Mouse (Mus musculus) myocyte (in vitro differentiated cells): ENCODE measurements around the gene Ptpn1. TPM values are rescaled to one million over a fixed set of nuclear protein-coding genes. Genes with fewer than 3 reads are reported as not detected.

Source experiments
- H3K27me3 ChIP-seq: one replicate; pipeline ENCODE4 v1.6.1; 2011; ENCODE audit not compliant: control insufficient read depth, insufficient read depth, insufficient read length
- H3K36me3 ChIP-seq: one replicate; pipeline ENCODE4 v1.6.1; 2011; ENCODE audit not compliant: control insufficient read depth, insufficient read depth
- H3K4me2 ChIP-seq: one replicate; pipeline ENCODE4 v1.6.1; 2011; ENCODE audit warnings: low read depth, control low read depth
- H3K4me3 ChIP-seq: one replicate; pipeline ENCODE4 v1.5.1; 2011; ENCODE audit warnings: mild to moderate bottlenecking, control low read depth, moderate library complexity
- H3K79me2 ChIP-seq: one replicate; pipeline ENCODE4 v1.6.1; 2011; ENCODE audit not compliant: control insufficient read depth, insufficient read depth
- H3ac ChIP-seq: one replicate; pipeline ENCODE4 v1.6.1; 2011; ENCODE audit not compliant: control insufficient read depth, insufficient read length
- CEBPB ChIP-seq: IDR thresholded peaks from 2 replicates; pipeline ENCODE4 v1.6.1; 2011; ENCODE audit warnings: mild to moderate bottlenecking, moderate library complexity; ENCODE audit not compliant: poor library complexity, insufficient read depth, severe bottlenecking
- E2F4 ChIP-seq: IDR thresholded peaks from one replicate; pipeline ENCODE4 v1.6.1; 2011; ENCODE audit warnings: mild to moderate bottlenecking, control low read depth, moderate library complexity; ENCODE audit not compliant: insufficient read depth
- MAX ChIP-seq: IDR thresholded peaks from one replicate; pipeline ENCODE4 v1.6.1; 2011; ENCODE audit warnings: low read depth, mild to moderate bottlenecking, control low read depth
- MYOD1 ChIP-seq, 3 experiments: IDR thresholded peaks; one replicate each; pipeline ENCODE4 v1.6.1; 2011; ENCODE audit warnings: control low read depth in 2 of 3, low read depth in 2 of 3, mild to moderate bottlenecking in 2 of 3, moderate library complexity in 1 of 3; ENCODE audit not compliant: insufficient read length in 2 of 3, control insufficient read depth in 1 of 3
- MYOG ChIP-seq, 3 experiments: IDR thresholded peaks; one replicate each; pipeline ENCODE4 v1.6.1; 2011; ENCODE audit warnings: control low read depth in 2 of 3, low read depth in 2 of 3, mild to moderate bottlenecking in 2 of 3; ENCODE audit not compliant: insufficient read length in 2 of 3, control insufficient read depth in 1 of 3, insufficient read depth in 1 of 3
- POLR2A ChIP-seq: IDR thresholded peaks from one replicate; pipeline ENCODE4 v1.6.1; 2011; ENCODE audit warnings: low read depth, mild to moderate bottlenecking, control low read depth, moderate library complexity; ENCODE audit not compliant: insufficient read length
- POLR2AphosphoS2 ChIP-seq: IDR thresholded peaks from one replicate; pipeline ENCODE4 v1.6.1; 2011; ENCODE audit warnings: low read depth, control low read depth; ENCODE audit not compliant: insufficient read length
- REST ChIP-seq: IDR thresholded peaks from one replicate; pipeline ENCODE4 v1.6.1; 2011; ENCODE audit warnings: mild to moderate bottlenecking, control low read depth, moderate library complexity; ENCODE audit not compliant: insufficient read depth, insufficient read length
- SRF ChIP-seq: IDR thresholded peaks from one replicate; pipeline ENCODE4 v1.6.1; 2011; ENCODE audit warnings: low read depth; ENCODE audit not compliant: control insufficient read depth, insufficient read length
- TCF12 ChIP-seq: IDR thresholded peaks from one replicate; pipeline ENCODE4 v1.6.1; 2011; ENCODE audit warnings: mild to moderate bottlenecking, control low read depth; ENCODE audit not compliant: poor library complexity, insufficient read depth, severe bottlenecking
- TCF3 ChIP-seq: IDR thresholded peaks from one replicate; pipeline ENCODE4 v1.6.1; 2011; ENCODE audit warnings: low read depth, control low read depth; ENCODE audit not compliant: insufficient read length
- USF1 ChIP-seq: IDR thresholded peaks from one replicate; pipeline ENCODE4 v1.6.1; 2011; ENCODE audit warnings: low read depth, mild to moderate bottlenecking, control low read depth, moderate library complexity
- polyA plus RNA-seq: library from polyadenylated mRNA; unstranded; fragments of >200 nt; fragmentation: generic; extraction: Trizol; gene quantifications from one replicate; pipeline ENCODE4 v1.2.1, GENCODE M21; 2012; ENCODE audit warnings: missing spikeins

Ptpn1 gene
- polyA plus RNA-seq, 1 experiment: 45.0 TPM

DNA sequence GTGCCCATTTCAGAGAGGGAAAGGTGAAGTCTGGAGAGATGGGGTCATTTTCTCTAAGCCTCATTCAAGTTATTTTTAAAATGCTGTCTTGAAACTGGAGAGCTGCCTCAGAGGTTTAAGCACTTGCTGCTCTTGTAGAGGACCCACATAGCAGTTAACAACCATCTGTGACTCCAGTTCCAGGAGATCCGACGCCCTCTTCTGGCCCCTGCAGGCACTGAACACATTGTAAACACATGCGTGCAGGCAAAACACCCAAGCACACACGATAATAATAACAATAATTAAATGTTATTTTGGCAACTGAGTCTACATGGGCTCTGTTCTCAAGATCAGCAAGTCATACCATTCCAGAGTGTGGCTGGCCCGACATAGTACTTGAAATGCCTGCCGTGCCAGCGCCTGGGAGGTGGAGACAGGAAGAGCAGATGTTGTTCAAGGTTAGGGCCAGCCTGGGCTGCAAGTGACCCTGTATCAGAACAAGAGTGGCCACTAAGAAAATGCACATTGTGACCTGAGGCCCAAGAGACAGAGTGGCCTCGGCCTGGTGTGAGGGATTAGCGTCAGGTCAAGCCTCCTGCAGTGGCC lies 29.6 kb upstream of the Ptpn1 start:
- Histone ChIP-seq H3ac (no peak overlapping the region), H3K4me2 (no peak overlapping the region), H3K4me3 (no peak overlapping the region), H3K27me3 (peaks cover 8% of the 10 kb centered on the region), H3K36me3 (no peaks in the 10 kb centered on the region), H3K79me2 (no peaks in the 10 kb centered on the region)
- TF ChIP-seq POLR2A (no peak), CEBPB (no peak), REST (no peak)

DNA sequence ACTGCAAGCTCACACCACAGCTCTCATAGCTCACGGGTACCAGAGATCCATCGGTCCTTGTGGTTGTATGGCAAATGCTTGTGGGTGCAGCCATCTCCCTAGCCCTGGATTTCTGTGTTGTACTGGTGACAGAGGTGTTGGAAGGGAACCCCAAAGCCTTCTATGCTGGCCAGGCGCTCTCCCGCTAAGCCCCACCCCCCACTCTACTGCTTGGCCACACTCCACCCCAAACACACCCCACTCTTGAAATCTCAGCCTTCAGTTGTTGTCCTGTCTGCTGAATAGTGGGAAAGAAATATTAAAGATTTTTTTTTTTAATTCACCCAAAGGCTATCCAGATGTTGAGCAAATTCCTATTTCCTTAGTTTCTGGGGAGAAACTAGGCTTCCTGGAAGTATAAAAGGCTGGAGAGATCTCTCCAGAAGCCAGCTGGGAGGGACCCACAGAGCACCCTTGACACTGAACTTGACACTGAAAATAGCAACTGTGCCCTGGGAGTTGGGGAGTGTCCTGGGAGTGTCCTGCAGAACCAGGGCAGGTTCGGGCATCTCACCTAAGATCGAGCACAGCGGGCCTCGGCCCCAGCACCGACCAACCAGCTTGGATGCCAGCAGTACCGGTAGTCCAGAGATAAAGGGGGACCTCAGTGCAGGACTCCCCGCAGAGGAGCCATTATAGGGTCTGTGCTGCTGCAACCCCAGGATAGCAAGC lies 28.5 kb upstream of the Ptpn1 start:
- TF ChIP-seq USF1: no peak
- no peak for TF ChIP-seq POLR2A
- no peak for TF ChIP-seq TCF12
- no peak for TF ChIP-seq REST
- H3ac ChIP-seq: no peak overlapping the region
- no peaks in the 10 kb centered on the region for H3K36me3 ChIP-seq
- no peak overlapping the region for H3K4me2 ChIP-seq
- no peak overlapping the region for H3K4me3 ChIP-seq
- no peaks in the 10 kb centered on the region for H3K79me2 ChIP-seq
- H3K27me3 ChIP-seq: peaks cover 8% of the 10 kb centered on the region

DNA sequence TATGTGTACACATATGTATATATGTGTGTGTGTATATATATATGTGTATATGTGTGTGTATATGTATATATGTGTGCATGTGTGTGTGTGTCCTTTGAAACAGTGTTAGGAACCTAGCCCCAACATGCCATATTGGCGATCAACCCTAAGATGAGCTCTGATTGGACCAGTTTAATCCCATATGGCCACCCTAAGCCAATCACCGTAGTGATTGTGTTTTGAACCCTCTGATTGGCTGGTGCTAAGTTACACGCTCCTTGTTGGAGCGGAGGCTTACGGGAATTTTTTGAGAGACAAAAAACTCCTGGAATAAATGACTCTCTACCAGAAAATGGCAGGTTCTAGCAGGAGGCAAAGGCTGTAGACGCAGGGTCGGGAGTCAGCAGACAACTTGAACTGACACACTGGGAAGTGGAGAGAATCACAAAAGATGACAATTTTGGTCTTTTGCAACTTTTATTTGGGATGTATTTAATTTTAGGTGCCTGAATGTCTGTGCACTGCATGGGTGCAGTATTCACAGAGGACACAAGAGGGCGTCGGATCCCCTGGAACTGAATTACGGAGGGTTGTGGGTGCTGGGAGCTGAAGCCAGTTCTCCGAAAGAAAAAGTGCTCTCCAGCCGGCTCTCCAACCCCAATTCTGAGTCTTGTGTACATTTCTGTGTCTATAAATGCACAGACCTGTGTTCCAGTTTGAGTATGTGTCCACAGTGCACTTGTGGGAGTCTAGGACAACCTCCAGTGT lies 27.1 kb upstream of the Ptpn1 start:
- H3K79me2 ChIP-seq: no peaks in the 10 kb centered on the region
- no peak overlapping the region for H3ac ChIP-seq
- peaks cover 8% of the 10 kb centered on the region for H3K27me3 ChIP-seq

GRCm38 (mm10) chr2:167905561-167905960 lies 26.3 kb upstream of the Ptpn1 start:
- no peaks in the 10 kb centered on the region for H3K79me2 ChIP-seq
- no peak overlapping the region for H3K4me3 ChIP-seq
- H3ac ChIP-seq: no peak overlapping the region
- H3K4me2 ChIP-seq: no peak overlapping the region
- TF ChIP-seq POLR2AphosphoS2: no peak
- TF ChIP-seq REST: no peak
- no peak for TF ChIP-seq POLR2A
- TF ChIP-seq MAX: no peak
- TF ChIP-seq CEBPB: no peak
- TF ChIP-seq E2F4: no peak
- no peak for TF ChIP-seq SRF
- TF ChIP-seq TCF3: no peak
- TF ChIP-seq MYOG (IDR thresholded peaks at IDR 0.05; ENCODE audit: control insufficient read depth in 1 of 3, insufficient read depth in 1 of 3, insufficient read length in 2 of 3, low read depth in 2 of 3): no peak
- no peak for TF ChIP-seq USF1
- no peak for TF ChIP-seq TCF12
- no peak for TF ChIP-seq MYOD1 (IDR thresholded peaks at IDR 0.05; ENCODE audit: control insufficient read depth in 1 of 3, insufficient read length in 2 of 3, low read depth in 2 of 3)
- H3K27me3 ChIP-seq: peaks cover 8% of the 10 kb centered on the region
- H3K36me3 ChIP-seq: no peaks in the 10 kb centered on the region

More for the DNA sequence above, 27.1 kb upstream of the Ptpn1 start:
- Histone ChIP-seq H3K4me3 (no peak overlapping the region), H3K36me3 (no peaks in the 10 kb centered on the region), H3K4me2 (no peak overlapping the region)
- TF ChIP-seq TCF3 (no peak), MYOD1 (IDR thresholded peaks at IDR 0.05; ENCODE audit: control insufficient read depth in 1 of 3, insufficient read length in 2 of 3, low read depth in 2 of 3) (no peak), USF1 (no peak), MAX (no peak), E2F4 (no peak), CEBPB (no peak), REST (no peak), TCF12 (no peak), POLR2A (no peak), MYOG (IDR thresholded peaks at IDR 0.05; ENCODE audit: control insufficient read depth in 1 of 3, insufficient read depth in 1 of 3, insufficient read length in 2 of 3, low read depth in 2 of 3) (no peak), POLR2AphosphoS2 (no peak), SRF (no peak)

GRCm38 (mm10) chr2:167906729-167907128 lies 25.1 kb upstream of the Ptpn1 start:
- H3K4me3 ChIP-seq: no peak overlapping the region
- no peaks in the 10 kb centered on the region for H3K79me2 ChIP-seq
- H3K27me3 ChIP-seq: peaks cover 8% of the 10 kb centered on the region
- TF ChIP-seq CEBPB (no peak), MAX (no peak), TCF12 (no peak), POLR2A (no peak), USF1 (no peak), POLR2AphosphoS2 (no peak)
- no peaks in the 10 kb centered on the region for H3K36me3 ChIP-seq
- H3K4me2 ChIP-seq: no peak overlapping the region
- H3ac ChIP-seq: no peak overlapping the region
